Mouse (Mus musculus): ENCODE measurements around the gene Elp6. TPM values are rescaled to one million over a fixed set of nuclear protein-coding genes. Genes with fewer than 3 reads are reported as not detected.
"Not testable (repeated sequence)": the region's sequence is repeated elsewhere in the genome, so short reads cannot be mapped to it uniquely, and the experiment has no call there.

Gene Elp6
- total and polyA plus RNA-seq, 3 experiments, result 5.6 to 11.3 (median 9.9) TPM

DNA sequence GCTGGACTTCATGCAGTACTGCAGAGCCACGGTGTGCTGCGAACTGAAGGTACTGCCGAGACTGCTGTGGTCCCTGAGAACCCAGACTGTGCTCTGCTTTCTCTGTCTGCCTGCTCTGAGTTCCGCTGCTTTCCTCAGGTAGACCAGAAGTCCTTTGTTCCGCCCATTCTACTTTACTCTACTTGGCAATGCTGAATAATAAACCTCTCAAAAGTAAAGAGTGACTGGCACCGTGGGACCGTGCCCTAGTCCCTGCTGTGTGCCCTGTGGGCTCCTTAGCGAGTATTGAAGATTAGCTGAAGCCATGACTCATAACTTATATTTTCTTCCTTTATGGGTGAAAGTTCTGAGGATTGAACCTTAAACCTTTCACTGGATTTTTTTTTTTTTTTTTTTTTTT lies 10.9 kb downstream of the Elp6 start:
- DNase-seq, result no peak

DNA sequence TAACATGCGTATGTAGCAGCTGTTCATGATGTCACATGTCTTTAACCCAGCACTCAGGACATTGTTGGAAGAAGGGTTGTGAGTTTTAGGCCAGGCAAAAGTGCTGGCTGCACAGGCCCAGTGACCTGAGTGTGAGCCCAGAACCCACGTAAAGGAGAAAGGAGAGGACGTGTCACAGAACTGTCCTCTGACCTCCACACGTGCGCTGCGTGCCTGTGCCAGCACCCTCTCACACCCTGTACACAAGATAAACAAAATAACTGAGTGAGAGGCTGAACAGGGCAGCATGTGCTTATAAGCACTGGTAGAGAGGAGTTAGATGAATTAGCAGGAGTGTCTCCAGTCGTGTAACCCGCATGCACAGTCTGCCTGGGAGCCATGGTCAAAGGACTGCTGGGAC lies 11.5 kb downstream of the Elp6 start:
- no peak for DNase-seq

DNA sequence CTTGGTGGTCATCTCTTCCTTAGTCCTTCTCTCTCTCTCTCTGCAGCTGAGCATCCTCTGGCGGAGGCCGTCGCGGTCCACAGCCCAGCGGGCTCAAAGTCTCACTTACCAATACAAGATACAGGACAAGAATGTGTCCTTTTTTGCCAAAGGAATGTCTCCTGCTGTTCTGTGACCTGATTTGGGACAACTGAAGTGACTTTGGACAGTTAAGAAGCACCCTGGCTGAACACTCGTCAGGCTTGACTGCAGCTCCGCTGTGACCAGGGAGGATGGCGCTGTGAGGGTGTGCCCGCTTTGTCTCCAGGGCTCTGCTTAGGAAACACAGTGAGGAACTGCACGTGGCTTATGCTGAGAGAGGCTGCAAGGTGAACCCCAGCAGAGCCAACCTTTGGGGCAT lies 15.8 kb downstream of the Elp6 start:
- DNase-seq, result no peak

DNA sequence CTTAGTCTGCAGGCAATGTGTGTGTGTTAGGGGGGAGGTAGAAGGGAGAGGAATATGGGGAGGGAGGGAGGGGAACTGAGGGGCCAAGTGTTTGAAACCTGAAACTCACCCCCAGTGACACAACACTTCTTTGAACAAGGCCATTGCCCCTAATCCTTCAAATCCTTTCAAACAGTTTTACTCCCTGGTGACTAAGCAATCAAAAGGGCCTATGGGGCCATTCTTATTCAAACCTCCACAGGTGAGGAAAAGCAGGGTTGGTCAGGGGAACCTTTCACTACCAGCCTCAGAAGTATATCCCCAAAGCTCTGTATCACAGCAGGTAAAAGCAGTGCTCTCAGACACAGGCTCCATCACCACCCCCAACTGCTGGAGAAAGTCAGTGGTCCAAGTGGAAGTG lies 18.0 kb downstream of the Elp6 start:
- DNase-seq, result no peak

DNA sequence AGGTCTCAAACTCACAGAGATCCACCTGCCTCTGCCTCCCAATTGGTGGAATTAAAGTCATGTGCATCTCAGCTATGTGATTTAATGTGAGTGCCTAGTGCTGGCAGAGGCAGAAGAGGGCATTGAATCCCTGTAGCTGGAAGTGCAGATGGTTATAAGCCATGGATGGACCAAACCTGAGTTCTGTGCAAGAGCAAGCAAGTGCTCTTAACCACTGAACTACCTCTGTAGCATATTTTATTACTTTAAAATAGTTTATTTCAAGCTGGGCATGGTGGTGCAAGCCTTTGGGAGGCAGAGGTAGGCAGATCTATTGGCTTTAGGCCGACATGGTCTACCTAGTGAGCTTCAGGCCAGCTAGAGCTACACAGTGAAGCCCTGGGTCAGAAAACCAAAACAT lies 19.2 kb downstream of the Elp6 start:
- DNase-seq, result no peak

DNA sequence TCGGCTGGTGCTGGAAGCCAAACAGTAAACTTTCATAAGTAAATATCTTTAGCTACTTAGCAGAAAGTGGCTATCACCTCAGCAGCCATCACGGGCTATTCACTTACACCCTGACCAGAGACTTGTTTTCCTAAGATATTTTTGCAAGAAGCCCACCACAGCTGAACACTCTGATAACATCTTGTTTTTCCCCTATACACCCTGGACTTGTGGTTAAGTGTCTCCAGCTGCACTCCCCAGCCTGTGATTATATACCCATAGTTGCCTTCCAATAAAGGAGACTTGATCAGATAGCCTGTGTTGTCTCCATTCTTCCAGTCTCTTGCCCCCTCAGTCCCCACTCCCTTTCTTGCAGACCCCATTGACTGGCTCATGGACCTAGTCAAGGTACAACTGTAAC lies 23.2 kb downstream of the Elp6 start:
- DNase-seq, result no peak

DNA sequence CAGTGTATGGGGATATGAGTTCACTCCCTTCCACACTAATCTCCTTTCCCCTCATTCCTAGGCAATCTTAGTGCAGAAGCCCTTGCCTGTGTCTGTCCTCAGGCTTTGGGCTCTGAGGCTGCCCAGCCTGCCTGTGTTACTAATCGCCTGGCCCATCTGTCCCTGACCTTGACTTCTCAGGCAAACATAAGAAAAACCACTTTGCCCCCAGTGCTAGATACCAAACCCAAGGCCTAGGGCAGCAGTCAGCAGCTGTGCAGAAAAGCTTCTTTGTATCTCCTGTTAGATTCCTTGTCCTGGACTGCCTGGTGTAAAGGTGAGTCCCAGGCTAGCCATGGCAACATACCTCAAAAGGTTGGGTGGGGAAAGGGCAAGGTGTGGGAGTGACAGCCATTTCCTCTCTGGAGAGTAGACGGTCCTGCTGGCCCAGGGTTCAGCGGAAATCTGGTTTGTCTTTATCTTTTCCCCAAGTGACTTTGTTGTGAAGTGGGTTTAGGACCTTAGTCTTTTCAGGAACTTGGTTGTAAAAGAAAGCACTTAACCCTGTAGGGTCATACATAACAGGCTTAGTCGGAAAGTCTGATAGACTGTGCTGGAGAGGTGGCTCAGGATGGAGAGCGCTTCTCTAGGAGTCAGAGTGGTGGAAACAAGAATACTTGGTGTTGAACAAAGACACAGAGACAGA lies 24.1 kb downstream of the Elp6 start:
- peak; percentile 56 for DNase-seq

DNA sequence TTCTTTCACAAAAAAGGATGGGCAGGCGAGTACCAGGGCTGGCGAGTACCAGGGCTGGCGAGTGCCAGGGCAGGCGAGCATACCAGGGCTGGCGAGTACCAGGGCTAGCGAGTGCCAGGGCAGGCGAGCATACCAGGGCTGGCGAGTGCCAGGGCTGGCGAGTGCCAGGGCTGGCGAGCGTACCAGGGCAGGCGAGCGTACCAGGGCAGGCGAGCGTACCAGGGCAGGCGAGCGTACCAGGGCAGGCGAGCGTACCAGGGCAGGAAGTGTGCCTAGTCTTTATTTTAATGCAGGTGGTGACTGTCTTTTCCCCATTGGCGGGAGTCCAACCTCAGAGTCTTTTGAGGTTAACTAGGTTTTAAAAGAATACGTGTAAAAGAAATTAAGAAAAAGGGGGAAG lies 24.7 kb downstream of the Elp6 start:
- DNase-seq, result peak; percentile 44

DNA sequence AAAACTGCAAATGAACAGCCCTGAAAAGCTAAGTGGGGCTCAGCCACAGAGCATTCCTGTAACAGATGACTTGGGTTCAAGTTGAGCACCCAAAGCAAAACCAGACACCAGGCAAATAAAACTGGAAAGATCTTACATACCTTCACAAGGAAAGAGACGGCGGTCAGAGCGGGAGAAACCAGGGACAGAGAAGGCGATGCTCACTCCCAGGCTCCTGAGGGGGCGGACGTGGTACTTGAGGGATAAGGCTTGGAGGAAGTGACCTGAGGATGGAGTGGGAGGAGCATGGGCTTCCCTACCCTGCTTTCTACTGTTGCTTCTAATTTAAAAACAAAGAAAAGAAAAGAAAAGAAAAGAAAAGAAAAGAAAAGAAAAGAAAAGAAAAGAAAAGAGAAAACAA lies 25.4 kb downstream of the Elp6 start:
- no peak for DNase-seq

DNA sequence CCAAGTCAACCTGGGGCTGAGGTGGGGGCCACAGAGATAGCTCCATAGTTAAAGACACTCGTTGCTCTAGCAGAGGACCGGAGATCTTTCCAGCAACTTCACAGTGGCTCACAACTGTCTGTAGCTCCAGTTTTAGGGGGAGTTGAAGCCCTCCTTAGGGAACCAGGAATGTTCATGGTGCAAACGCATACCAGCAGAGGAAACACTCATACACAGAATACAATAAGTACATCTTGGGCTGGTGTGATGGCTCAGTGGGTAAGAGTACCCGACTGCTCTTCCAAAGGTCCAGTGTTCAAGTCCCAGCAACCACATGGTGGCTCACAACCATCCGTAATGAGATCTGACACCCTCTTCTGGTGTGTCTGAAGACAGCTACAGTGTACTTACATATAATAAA lies 25.9 kb downstream of the Elp6 start:
- DNase-seq, result not testable (repeated sequence)

DNA sequence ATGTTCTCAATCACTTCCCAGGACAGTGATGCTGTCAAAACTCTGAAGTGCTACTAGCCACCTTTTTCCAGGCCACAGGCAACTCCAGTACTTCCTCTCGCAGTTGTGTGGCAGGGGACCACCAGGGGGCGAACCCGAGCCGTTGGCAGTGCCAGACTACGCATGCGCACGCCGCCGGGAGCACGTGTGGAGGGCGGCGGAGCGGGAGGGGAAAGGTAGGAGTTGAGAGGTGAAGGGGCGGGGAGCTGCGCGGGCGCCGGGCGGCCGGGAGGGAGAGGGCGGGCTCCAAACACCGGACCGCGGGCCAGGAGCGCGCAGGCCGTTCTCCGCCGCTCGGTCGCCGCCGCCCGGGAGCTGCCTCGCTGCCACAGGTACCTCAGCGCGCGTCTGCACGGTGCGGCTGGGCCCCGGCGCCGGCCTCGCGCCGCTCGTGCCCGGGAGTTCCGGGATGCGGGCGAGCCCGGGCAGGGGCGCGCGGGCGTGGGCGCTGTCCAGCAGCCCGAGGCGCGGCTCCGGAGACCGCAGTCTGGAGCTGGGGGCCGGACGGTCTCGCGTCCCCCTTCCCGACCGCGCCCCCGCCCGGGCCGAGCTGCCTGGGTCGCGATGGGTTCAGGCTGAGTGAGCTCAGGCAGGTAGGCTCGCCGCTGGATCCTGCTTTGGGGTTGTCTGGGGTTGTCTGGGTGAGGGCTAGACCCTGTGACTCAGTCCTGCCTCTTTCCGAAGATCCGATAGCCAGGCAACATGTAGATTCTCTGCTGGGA lies 28.3 kb downstream of the Elp6 start, which contains the start of gene Scap:
TSS of gene Scap (plus strand) at position 154 of the 761 bp plus-strand sequence.
- DNase-seq, result peak; percentile 97

DNA sequence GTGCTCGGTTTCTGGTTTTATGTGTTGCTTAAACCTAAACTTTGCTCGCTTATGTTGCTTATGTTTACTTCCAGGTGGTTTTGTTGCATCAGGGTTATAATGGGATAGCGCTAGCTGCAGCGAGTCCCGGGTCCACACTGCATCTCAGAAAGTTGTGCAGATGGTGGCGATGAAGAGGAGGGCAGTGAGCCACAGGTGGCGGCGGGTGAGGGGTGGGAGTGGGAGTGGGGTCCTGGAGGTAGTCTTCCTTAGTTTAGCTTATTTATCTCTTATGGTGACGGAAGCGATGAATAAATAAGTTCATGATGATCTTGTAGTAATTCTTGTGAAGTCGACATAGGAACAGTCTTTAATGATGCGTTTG lies 28.9 kb downstream of the Elp6 start:
- no peak for DNase-seq

DNA sequence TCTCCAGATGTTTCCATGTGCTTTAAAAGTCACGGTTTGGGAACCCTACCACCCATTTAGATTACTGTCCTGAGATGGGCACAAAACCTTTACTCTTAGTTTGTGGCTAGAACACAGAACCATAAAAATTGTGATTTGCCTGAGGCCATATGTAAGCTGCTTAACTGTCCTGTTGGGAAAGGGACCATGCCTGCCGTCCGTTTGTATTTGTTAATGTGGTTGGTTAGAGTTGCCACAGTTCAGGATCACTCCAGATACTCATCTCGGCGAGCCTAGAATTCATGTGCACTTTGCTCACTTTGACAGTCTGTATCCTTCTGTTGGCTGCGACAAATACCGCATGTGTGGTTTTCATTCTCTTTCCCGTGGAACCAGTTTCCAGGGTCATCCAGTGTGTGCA lies 29.9 kb downstream of the Elp6 start:
- peak; percentile 15 for DNase-seq

DNA sequence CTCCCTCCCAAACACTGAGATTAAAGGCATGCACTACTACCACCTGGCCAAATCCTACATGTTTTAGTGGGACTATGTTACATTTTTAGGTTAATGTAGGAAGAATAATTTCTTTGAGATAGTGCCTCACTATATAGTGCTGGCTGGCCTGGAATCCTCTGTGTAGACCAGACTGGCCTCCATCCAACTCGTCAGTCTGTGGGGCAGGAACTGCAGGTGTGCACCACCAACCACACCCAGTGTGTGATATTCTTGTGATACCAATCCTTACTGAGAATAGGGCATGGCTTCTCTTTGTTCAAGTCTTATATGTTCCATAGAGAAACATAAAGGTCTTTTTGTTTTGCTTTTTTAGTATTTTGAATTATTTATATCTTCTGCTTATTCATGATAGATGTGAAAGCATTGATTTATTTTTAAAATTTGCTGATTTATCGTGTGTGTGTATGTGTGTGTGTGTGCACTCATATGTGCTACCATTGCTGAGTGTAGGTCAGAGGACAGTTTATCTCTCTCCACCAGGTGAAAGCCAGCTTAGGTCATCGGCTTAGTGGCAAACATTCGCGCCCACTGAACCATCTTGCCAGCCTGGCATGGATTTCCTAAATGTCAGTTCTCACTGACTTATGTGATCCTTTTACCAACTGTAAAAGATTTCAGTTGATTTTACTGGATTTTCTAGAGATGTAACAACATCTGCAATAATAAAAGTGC lies 35.2 kb downstream of the Elp6 start:
- no peak for DNase-seq

DNA sequence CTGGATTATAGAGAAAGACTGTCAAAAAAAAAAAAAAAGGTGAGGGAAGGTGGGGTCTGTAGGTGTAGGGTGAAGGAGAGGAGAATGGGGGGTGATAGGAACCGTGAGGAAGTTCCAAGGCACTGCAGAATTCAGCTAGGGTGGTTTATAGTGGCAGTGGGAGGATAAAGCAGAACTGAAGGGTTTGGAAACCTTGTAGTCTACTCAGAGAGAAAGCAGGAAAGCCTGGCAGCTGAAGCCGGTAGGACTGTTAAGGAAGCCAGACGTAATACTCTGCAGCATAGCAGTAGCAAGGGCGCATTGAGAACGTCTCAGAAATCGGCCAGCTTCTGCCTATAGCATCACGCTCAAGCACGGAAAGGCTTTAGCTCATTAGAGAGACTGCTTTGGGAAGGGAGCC lies 37.0 kb downstream of the Elp6 start:
- no peak for DNase-seq

DNA sequence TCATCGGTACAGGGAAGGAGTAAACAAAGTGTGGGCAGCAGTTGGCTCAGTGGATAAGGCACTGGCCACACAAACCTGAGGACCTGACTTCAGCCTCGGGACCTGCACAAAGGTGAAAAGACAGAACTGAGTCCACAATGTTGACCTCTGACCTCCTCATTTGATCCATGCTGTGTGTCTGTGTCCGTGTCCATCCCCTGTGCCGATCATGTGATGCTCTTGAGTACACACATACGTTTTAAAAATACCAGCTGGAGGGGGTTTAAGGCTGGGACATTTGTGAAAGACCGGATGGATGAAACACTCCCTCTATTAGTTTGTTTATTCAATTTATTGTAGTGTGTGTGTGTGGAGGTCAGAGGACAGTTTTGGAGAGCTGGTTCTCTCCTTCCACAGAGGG lies 38.8 kb downstream of the Elp6 start:
- DNase-seq, result no peak

DNA sequence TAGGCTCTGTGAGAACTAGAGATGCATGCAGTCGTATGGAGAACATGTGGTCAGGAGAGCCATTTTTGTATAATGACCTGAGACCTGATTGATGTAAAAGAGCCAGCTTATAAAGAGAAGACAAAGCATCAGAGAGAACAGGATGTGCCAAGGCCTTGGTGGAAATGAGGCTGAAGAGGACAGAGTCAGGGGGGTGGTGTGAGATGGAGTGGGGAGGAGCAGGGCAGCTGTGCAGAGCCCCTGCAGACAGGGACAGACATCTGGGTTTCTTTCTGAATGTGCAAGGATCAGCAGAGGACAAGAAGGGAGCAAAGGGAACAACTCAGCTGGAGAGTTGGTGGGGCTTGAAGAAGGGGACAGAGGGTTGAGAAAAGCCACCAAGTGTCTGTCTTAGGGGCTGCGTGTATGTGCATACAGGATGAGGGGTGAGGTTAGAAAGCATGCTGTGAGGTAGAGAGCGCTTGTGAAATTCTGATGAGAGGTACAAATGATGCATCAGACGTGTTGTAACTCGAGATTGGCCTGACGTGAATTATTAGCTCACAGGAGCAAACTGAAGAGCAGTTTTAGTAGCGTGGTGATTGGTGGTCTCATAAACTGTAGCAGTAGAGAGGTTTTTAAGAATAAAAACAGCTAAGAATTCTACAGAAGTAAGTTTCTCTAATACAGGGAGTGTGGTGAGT lies 40.2 kb downstream of the Elp6 start:
- DNase-seq, result no peak

DNA sequence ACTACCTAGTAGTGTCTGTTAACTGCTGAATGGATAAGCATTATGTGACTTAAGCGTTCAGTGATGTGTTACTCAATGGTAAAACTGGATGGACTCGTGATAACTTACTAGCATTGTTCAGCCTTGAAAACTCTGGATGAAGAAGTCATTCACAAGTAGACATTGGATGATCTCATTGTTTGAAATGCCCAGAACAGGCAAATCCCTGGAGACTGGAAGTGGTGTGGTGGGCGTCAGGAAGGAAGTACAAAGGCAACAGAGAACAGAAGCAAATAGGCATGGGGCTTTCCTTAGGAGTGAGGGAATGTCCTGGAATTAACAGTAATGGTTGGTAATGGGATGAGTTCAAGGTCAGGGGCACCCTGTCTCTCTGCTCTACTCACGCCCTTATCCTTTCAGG lies 43.9 kb downstream of the Elp6 start:
- DNase-seq, result no peak

DNA sequence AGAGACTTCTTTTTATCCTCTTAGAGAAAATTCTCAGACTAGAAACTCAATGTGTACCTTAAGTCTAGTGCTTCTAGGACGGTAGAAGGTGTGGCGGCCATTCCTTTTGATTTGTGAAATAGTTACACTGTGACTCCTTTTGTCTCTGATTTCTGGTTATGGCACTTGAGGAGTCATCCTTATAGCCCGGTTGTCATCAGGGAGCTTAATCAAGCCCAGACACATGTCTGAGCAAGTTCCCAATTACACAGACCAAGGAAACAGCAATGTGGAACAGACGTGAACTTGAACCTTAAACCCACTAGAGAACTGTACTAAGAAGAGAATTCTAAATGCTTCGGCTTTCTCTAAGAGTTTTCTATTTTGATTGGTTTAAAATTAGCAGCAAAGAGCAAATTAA lies 45.2 kb downstream of the Elp6 start:
- DNase-seq, result no peak

DNA sequence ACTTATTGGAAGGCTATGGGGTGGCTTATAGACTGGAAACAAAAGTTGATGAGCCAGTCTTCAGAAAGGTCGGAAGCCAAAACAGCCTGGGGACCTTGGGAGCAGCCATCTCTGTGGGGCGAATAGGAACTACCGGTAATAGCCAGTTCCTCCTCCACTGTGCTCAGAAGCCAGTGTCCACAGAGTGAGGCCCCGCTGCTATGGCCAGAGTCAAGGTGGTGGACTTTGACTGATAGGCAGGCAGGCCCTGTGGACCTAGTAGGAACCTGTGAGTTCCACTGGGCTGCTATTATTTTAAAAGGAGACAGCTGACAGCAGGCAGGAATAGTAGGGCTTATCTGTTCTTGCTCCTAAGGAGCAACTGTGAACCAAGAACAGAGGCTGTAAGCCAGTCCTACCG lies 45.6 kb downstream of the Elp6 start:
- DNase-seq, result no peak

DNA sequence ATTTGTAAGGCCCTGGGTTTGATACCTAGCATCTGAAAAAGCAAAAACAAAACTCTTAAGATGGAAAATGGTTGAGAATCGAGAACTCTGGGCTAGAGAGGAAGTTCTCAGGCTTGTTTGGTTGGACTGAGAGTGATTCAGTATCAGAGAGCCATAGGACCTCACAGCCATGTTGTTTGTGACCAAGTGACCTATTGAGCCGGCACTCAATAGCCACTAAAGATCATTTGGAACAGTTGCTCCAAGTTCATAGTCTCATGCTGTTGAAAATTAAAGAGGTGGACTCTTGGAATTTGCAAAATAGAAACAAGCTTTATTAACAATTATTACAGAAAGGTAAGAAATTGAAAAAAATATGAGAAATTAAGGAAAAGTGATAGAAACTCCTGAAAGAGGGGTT lies 46.4 kb downstream of the Elp6 start:
- DNase-seq, result no peak

DNA sequence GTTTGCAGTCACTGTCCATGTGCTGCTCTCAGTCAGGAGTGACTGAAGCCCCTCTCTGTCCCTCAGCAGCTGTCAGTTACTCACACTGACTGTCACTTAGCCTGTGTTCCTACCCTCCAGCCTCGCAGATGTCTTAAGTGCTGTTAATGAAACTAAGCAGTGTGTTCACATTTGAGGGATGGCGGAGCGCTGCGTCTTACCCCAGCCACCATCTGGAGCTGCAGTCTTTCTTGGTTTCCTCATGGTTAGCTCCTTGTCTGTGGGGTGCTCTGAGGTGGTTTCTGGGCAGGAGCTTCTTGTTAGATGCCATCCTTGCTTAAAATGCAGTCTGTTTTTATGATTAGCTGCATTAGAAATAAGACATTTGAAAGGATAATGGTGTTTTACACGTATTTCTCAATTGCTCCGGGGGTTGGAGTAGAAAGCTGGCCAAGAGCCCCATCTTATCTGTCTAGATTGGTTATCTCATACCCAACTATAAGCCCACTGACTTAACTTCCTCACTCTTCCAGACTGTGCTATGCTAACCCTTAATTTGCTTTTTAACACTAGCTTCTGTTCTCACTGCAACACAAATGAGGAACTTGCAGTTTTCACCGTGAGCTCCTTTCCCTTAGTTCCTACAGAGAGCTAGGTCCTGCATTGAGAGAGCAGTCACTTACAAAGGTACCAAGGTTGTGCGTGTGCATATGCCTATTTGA lies 47.1 kb downstream of the Elp6 start:
- no peak for DNase-seq

Data from adrenal gland, adult 2 months (tissue).